Mouse (Mus musculus): ENCODE data around the gene Tmem110. TPM values are rescaled to one million over a fixed set of nuclear protein-coding genes. Genes with fewer than 3 reads are reported as not detected.
A peak's percentile ranks its signal among the peaks of the same experiment; 100 is the strongest.

Gene Tmem110
- polyA plus RNA-seq, 1 experiment from 2014 or later, result 22.6 TPM

GRCm38 (mm10) chr14:30869391-30869801 is 44.0 kb downstream of the Tmem110 start:
- Histone ChIP-seq H3K4me3 (ENCODE audit: low read depth, low read length) (no peak overlapping the region), H3K27ac (ENCODE audit: low read depth, low read length) (0 out of 2 replicates have a peak overlapping the region, but pooled peaks have one; percentile 70), H3K4me1 (replicated peaks; ENCODE audit: control insufficient read depth, insufficient read depth, low read length) (peaks cover 25% of the 10 kb centered on the region), H3K4me2 (no peak overlapping the region), H3K9ac (ENCODE audit: low read depth, low read length) (no peak overlapping the region), H3K36me3 (ENCODE audit: control insufficient read depth, insufficient read depth, low read length) (peaks cover 5% of the 10 kb centered on the region; the same call in 1 of the 2 replicates), H3K9me3 (ENCODE audit: control insufficient read depth, low read length) (no peaks in the 10 kb centered on the region), H3K27me3 (replicated peaks; ENCODE audit: control insufficient read depth, insufficient read depth, low read length) (no peaks in the 10 kb centered on the region)
- WGBS, result 83% methylated on average over 8 of the region's 8 CpGs
- no peak for DNase-seq (ENCODE audit: low spot score)
- no peak for ATAC-seq (replicated peaks; ENCODE audit: low FRiP score)

GRCm38 (mm10) chr14:30870206-30871147 is 45.1 kb downstream of the Tmem110 start:
- H3K4me3 ChIP-seq (ENCODE audit: low read depth, low read length), result no peak overlapping the region
- peaks cover 32% of the 10 kb centered on the region for H3K4me1 ChIP-seq (replicated peaks; ENCODE audit: control insufficient read depth, insufficient read depth, low read length)
- H3K27me3 ChIP-seq (replicated peaks; ENCODE audit: control insufficient read depth, insufficient read depth, low read length), result no peaks in the 10 kb centered on the region
- DNase-seq (ENCODE audit: low spot score), result no peak
- WGBS, result 70% methylated on average over 25 of the region's 25 CpGs
- no peaks in the 10 kb centered on the region for H3K9me3 ChIP-seq (ENCODE audit: control insufficient read depth, low read length)
- 0 out of 2 replicates have a peak overlapping the region, but pooled peaks have one; percentile 15 for H3K9ac ChIP-seq (ENCODE audit: low read depth, low read length)
- peaks cover 6% of the 10 kb centered on the region; the same call in 1 of the 2 replicates for H3K36me3 ChIP-seq (ENCODE audit: control insufficient read depth, insufficient read depth, low read length)
- H3K27ac ChIP-seq (ENCODE audit: low read depth, low read length), result peak overlapping the region; percentile 70
- H3K4me2 ChIP-seq, result no peak overlapping the region; the same call in 1 of the 2 replicates
- no peak for ATAC-seq (replicated peaks; ENCODE audit: low FRiP score)

DNA sequence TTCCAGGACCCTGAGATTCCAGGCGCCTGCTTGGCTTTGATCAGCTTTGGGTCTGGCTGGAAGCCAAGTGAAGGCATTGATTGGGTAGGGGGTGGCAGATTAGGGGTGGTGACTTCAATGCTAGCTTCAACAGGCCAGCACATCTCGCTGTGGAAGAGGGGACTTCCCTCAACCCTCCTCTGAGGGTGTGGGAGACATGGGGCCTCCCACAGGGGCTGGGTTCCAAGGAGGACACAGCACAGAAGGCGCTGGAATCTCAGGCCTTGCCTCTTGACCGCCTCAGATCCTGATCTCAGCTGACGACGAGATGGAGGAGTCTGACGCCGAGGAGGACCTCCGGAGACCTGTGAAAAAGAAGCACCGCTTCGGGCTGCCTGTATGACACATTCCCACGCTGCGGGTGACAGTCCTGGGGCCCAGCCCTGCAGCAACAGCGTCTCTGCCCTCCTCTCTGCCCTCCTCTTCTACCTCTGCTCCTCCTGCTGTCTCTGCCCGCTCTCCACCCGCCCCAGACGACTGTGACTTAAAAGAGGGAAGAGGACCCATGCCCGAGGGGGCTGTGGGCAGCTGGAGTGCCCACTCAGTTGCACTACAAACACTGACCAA is 48.8 kb downstream of the Tmem110 start:
- peaks cover 43% of the 10 kb centered on the region for H3K4me1 ChIP-seq (replicated peaks; ENCODE audit: control insufficient read depth, insufficient read depth, low read length)

DNA sequence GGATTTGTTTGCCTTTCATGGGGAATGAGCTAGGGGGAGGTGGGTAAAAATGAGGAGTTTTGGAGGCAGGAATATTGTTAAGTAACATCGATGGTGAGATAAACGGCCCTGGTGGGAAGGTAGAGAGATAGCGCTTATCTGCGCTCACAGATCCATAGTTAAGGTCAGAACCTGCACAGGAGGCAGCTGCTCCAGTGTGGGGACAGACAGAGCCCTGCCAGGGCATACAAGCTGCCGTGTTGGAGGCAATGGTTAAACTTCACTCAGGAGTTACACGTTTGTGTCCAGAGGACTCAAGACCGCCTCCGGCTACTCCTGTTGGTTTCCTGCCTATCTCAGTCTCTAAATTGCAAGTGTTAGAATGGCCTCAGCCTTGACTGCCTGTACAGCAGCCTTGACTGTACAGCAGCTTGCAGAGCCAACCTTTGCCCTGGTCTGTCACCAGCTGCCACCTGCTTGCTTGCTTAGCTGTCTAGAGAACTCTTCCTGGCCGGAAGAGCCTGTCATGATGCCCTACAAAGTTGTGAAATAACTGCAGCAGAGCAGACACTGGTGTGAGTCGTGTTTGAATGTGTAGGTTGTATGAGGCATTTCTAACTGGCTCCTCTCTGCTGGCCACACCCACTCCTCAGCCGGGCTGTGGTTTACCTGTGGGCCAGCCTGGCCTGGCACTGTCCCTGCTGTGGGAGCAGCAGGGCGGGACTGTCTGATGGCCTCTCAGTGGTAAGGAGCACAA is 49.9 kb downstream of the Tmem110 start:
- Histone ChIP-seq H3K9me3 (ENCODE audit: control insufficient read depth, low read length) (no peaks in the 10 kb centered on the region), H3K27ac (ENCODE audit: low read depth, low read length) (peak overlapping the region; percentile 81), H3K4me2 (no peak overlapping the region), H3K27me3 (replicated peaks; ENCODE audit: control insufficient read depth, insufficient read depth, low read length) (no peaks in the 10 kb centered on the region), H3K4me1 (replicated peaks; ENCODE audit: control insufficient read depth, insufficient read depth, low read length) (peaks cover 40% of the 10 kb centered on the region), H3K4me3 (ENCODE audit: low read depth, low read length) (no peak overlapping the region), H3K36me3 (ENCODE audit: control insufficient read depth, insufficient read depth, low read length) (peaks cover 10% of the 10 kb centered on the region; the same call in 1 of the 2 replicates), H3K9ac (ENCODE audit: low read depth, low read length) (0 out of 2 replicates have a peak overlapping the region, but pooled peaks have one; percentile 3)
- ATAC-seq (replicated peaks; ENCODE audit: low FRiP score) (peak; percentile 65), DNase-seq (ENCODE audit: low spot score) (no peak)
- WGBS, result 61% methylated on average over 12 of the region's 12 CpGs

More for the DNA sequence above, 48.8 kb downstream of the Tmem110 start:
- DNase-seq (ENCODE audit: low spot score) (no peak), ATAC-seq (replicated peaks; ENCODE audit: low FRiP score) (no peak)
- Histone ChIP-seq H3K9me3 (ENCODE audit: control insufficient read depth, low read length) (no peaks in the 10 kb centered on the region), H3K4me2 (no peak overlapping the region), H3K27ac (ENCODE audit: low read depth, low read length) (peak overlapping the region; percentile 66), H3K9ac (ENCODE audit: low read depth, low read length) (no peak overlapping the region; the same call in 1 of the 2 replicates), H3K36me3 (ENCODE audit: control insufficient read depth, insufficient read depth, low read length) (peaks cover 10% of the 10 kb centered on the region; the same call in 1 of the 2 replicates), H3K27me3 (replicated peaks; ENCODE audit: control insufficient read depth, insufficient read depth, low read length) (no peaks in the 10 kb centered on the region), H3K4me3 (ENCODE audit: low read depth, low read length) (no peak overlapping the region)
- 80% methylated on average over 18 of the region's 18 CpGs for WGBS

DNA sequence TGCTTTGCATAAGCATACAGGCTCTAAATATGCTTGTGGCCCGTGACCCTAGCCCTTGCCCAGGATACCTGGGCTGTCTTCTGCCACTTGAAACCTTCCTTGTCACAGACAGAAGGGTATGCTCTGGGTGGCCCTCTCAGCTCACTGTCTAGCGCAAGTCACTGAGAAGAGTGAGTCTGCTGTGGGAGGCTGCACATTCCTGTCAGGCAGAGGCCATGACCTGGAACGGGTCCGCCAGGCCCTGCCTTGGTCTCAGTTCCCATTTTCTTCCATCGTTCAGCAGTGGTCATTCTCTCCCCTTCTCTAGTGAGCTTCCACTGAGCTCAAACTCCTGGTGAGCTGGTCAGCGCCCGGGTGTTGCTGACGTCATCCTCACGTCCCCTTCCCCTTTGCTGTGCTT is 50.6 kb downstream of the Tmem110 start:
- Histone ChIP-seq H3K4me3 (ENCODE audit: low read depth, low read length) (no peak overlapping the region), H3K4me1 (replicated peaks; ENCODE audit: control insufficient read depth, insufficient read depth, low read length) (peaks cover 33% of the 10 kb centered on the region), H3K9ac (ENCODE audit: low read depth, low read length) (0 out of 2 replicates have a peak overlapping the region, but pooled peaks have one; percentile 3), H3K27me3 (replicated peaks; ENCODE audit: control insufficient read depth, insufficient read depth, low read length) (no peaks in the 10 kb centered on the region), H3K9me3 (ENCODE audit: control insufficient read depth, low read length) (no peaks in the 10 kb centered on the region), H3K4me2 (no peak overlapping the region), H3K36me3 (ENCODE audit: control insufficient read depth, insufficient read depth, low read length) (peaks cover 10% of the 10 kb centered on the region; the same call in 1 of the 2 replicates), H3K27ac (ENCODE audit: low read depth, low read length) (peak overlapping the region; percentile 81)
- DNase-seq (ENCODE audit: low spot score), result no peak
- ATAC-seq (replicated peaks; ENCODE audit: low FRiP score), result no peak
- WGBS, result 76% methylated on average over 9 of the region's 9 CpGs

- ATAC-seq (replicated peaks; ENCODE audit: low FRiP score), result no peak
- no peak for DNase-seq (ENCODE audit: low spot score)
- no peaks in the 10 kb centered on the region for H3K9me3 ChIP-seq (ENCODE audit: control insufficient read depth, low read length)
- H3K36me3 ChIP-seq (ENCODE audit: control insufficient read depth, insufficient read depth, low read length), result peaks cover 10% of the 10 kb centered on the region; the same call in 1 of the 2 replicates
- H3K27ac ChIP-seq (ENCODE audit: low read depth, low read length), result peak overlapping the region; percentile 81
- 83% methylated on average over 10 of the region's 10 CpGs for WGBS
- no peak overlapping the region for H3K4me2 ChIP-seq
- peaks cover 31% of the 10 kb centered on the region for H3K4me1 ChIP-seq (replicated peaks; ENCODE audit: control insufficient read depth, insufficient read depth, low read length)
- H3K9ac ChIP-seq (ENCODE audit: low read depth, low read length), result no peak overlapping the region
- no peak overlapping the region for H3K4me3 ChIP-seq (ENCODE audit: low read depth, low read length)
- H3K27me3 ChIP-seq (replicated peaks; ENCODE audit: control insufficient read depth, insufficient read depth, low read length), result no peaks in the 10 kb centered on the region
Measured at GRCm38 (mm10) chr14:30876451-30876850, 51.1 kb downstream of the Tmem110 start.

DNA sequence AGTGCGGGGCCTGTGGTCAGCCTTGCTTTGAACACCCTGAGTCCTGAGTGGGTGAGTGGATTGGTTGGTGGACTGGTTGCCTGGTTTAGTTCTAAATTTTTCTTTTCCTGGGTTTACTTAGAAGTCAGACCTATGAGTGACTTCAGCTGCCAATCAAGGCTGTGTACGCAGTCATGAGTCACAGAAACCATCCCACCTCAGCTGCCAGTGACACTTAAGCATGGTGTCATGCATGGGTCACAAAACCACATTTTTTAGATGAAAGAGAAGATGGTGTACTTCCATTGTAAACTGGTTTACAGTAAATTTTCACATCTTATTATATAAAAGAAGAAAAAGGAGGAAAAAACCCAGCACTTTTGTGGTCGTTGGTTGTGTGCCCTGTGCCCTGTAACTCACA is 52.4 kb downstream of the Tmem110 start:
- ATAC-seq (replicated peaks; ENCODE audit: low FRiP score), result no peak
- Histone ChIP-seq H3K36me3 (ENCODE audit: control insufficient read depth, insufficient read depth, low read length) (peaks cover 10% of the 10 kb centered on the region; the same call in 1 of the 2 replicates), H3K27ac (ENCODE audit: low read depth, low read length) (no peak overlapping the region), H3K4me3 (ENCODE audit: low read depth, low read length) (no peak overlapping the region), H3K4me2 (no peak overlapping the region), H3K27me3 (replicated peaks; ENCODE audit: control insufficient read depth, insufficient read depth, low read length) (no peaks in the 10 kb centered on the region), H3K4me1 (replicated peaks; ENCODE audit: control insufficient read depth, insufficient read depth, low read length) (peaks cover 31% of the 10 kb centered on the region), H3K9me3 (ENCODE audit: control insufficient read depth, low read length) (no peaks in the 10 kb centered on the region), H3K9ac (ENCODE audit: low read depth, low read length) (no peak overlapping the region)
- DNase-seq (ENCODE audit: low spot score), result no peak
- 91% methylated on average over 3 of the region's 3 CpGs for WGBS

- DNase-seq (ENCODE audit: low spot score), result no peak
- Histone ChIP-seq H3K4me3 (ENCODE audit: low read depth, low read length) (no peak within 1 kb of the TSS), H3K4me1 (replicated peaks; ENCODE audit: control insufficient read depth, insufficient read depth, low read length) (peaks cover 24% of the 10 kb centered on the region), H3K9me3 (ENCODE audit: control insufficient read depth, low read length) (no peaks in the 10 kb centered on the region), H3K27me3 (replicated peaks; ENCODE audit: control insufficient read depth, insufficient read depth, low read length) (no peaks in the 10 kb centered on the region), H3K4me2 (no peak within 1 kb of the TSS), H3K36me3 (ENCODE audit: control insufficient read depth, insufficient read depth, low read length) (peaks cover 7% of the 10 kb centered on the region; the same call in 1 of the 2 replicates), H3K9ac (ENCODE audit: low read depth, low read length) (no peak within 1 kb of the TSS), H3K27ac (ENCODE audit: low read depth, low read length) (no peak within 1 kb of the TSS; the same call in 1 of the 2 replicates)
- WGBS, result 75% methylated on average over 11 of the region's 11 CpGs
- ATAC-seq (replicated peaks; ENCODE audit: low FRiP score), result no peak
Measured at GRCm38 (mm10) chr14:30878958-30879571, 53.7 kb downstream of the Tmem110 start, which contains the start of gene Mustn1. Gene Mustn1 (plus strand): TSS chr14:30879200.

All from liver, embryonic 11.5 days (tissue).